Mouse (Mus musculus) T-helper 17 cell (primary cell): Measurements from ENCODE around the gene Ddx43.
"Not testable (repeated sequence)": the region's sequence is repeated elsewhere in the genome, so short reads cannot be mapped to it uniquely, and the experiment has no call there.

ENCODE experiments used
- in situ Hi-C, 2 experiments: fragments of 300-600 bp; cut with MboI, MseI; formaldehyde crosslinking; loops; 1 replicate in 1 of 2; 2 replicates in 1 of 2; pipeline ENCODE4 v1.15.1; 2025; ENCODE audit warnings: high pct_unique_total_duplicates in 2 of 2

Gene Ddx43

DNA sequence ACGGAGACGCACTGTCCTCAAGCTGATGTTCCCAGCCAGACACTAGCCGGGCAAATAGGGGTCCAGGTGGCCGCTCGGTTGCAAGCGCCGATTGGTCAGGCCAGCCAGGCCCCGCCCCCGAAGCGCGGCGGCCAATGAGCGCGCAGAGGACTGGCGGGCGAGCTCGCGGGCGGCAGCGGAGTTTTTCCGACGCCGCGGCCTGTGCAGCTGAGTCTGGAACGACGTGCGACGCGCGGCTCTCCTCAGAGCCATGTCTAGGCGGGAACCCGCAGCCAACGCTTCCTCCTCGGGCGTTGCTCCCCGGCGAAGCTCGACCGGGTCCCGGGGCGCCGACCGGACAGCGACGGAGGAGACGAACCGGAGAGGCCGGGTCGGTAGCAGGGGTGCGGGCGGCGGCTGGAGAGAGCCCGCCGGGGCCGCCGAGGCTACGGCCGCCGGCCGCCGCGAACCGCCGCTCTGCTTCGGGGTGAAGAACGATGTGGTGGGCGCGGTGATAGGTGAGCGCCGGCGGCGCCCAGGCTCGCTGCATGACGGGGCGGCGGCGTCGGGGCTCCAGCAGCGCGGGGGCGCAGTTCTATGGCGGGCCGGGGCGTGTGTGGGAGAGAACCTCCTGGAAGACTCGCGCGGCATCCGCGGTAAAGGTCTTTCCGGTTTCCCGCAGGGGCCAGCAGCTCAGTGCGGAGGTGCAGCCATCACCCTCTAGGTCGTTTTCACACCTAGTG, at the start of gene Ddx43:
Gene Ddx43, plus strand, starts transcription at position 148 of the 722 bp plus-strand sequence.
- in situ Hi-C loops: no loop called here

- in situ Hi-C loops: loop anchor here in 1 of 2 experiments (5.0 kb wide), 1 partner anchor 55 kb away; no protein-coding TSS in a partner anchor
Observed at GRCm38 (mm10) chr9:78347004-78347403, 48.6 kb upstream of the Ddx43 start.

DNA sequence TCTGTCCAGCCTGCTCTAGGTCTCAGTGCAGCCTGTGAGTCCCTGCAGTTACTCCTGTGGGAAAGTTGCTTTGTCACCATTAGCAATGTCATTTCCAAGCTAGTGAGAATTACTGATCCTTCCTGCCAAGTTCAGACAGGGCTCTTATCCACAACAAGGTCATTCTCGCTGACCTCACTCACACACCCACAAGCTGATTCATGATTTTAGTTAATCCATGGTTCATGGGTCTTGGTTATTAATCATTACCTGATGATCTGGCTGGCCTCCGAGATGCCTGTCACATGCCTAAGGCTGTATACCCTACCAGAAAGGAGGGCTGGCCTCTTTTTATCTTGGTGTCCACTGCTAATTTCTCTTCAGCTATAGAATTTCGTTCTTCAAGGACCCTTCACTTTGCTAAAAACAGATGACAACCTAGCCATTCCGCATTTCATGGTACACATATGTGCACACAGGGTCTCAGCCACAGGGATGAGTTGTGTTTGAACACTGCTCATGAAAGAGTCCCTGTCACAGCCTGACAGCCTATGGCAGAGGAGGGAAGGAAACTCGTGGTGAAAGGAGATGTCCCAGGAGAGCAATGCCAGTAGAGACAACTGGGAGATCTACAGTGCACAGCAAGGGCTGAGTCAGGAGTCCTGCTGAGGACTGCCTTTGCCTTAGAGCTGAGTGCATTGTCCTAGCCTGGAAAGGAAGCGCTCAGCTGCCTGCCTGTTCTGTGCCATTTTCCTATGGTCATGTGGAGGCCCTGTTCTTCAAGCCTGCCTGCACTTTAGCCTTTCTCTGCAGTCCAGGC, 47.2 kb upstream of the Ddx43 start:
- in situ Hi-C loops: loop anchor here in 1 of 2 experiments (5.0 kb wide), 1 partner anchor 56 kb away; no protein-coding TSS in a partner anchor

DNA sequence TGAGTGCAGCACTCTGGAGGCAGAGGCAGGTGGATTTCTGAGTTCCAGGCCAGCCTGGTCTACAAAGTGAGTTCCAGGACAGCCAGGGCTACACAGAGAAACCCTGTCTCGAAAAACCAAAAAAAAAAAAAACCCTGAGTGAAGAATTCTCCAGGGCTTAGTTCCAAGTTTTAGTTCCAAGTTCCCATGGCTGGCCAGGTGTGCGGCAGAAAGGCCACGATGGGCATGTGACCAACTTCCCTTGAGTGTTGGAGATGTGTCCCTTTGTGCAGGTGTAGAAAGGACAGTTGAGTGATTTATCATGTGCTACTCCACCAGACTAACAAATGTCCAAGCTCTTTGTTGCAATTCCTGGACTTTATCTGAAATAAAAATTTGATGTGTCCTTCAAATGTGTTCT, 46.4 kb upstream of the Ddx43 start:
- in situ Hi-C loops: loop anchor here in 1 of 2 experiments (5.0 kb wide), 1 partner anchor 57 kb away; no protein-coding TSS in a partner anchor

DNA sequence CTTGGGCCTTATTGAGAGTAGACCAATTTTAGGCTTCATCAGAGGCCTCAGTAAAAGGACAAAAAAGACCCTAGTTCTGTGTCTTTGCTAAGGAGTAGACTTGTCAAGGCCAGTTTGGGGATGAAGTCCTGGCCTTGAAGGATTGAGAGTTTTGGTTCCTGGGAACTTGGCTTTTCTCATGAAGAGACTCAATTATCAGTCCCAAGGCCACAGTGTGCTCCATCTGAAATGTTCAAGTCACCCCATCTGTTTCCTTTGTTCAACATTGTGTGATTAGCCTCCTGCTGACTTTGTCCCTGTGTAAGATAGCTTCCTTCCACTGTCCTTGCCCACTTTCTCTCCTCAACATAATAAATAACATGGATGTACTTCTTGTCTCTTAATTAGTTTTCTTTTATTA, 45.6 kb upstream of the Ddx43 start:
- in situ Hi-C loops: loop anchor here in 1 of 2 experiments (10.0 kb wide), 1 partner anchor 195 kb away; no protein-coding TSS in a partner anchor

DNA sequence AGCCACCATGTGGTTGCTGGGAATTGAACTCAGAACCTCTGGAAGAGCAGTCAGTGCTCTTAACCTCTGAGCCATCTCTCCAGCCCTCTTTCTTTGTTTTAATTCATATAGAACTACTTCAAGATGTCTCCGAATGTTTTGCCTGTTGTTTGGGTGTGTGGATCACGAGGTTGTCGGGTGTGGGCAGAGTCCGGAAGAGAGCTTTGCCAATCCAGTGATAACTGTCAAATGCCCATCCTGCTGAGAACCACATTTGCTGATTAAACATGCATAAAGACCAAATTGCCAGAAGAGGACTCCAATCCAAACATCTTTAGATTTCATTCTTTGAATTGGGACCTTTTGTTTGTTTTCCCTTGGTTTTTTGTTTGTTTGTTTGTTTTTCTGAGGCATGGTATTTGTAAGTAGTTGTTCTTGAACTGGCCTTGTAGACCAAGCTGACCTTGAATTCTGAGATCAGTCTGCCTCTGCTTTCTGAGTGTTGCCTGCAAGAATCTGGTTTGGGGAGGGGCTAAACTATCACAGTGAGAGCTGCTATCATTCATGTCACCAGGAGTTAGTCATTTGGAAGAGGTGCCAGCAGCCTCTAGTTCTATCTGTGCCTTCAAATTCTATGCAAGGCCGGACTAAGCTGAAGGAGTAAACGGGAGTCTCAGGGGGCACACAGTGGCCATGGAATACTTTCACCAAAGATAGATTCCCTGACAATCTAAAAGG, 43.9 kb upstream of the Ddx43 start:
- in situ Hi-C loops: loop anchor here in 1 of 2 experiments (10.0 kb wide), 1 partner anchor 193 kb away; no protein-coding TSS in a partner anchor

DNA sequence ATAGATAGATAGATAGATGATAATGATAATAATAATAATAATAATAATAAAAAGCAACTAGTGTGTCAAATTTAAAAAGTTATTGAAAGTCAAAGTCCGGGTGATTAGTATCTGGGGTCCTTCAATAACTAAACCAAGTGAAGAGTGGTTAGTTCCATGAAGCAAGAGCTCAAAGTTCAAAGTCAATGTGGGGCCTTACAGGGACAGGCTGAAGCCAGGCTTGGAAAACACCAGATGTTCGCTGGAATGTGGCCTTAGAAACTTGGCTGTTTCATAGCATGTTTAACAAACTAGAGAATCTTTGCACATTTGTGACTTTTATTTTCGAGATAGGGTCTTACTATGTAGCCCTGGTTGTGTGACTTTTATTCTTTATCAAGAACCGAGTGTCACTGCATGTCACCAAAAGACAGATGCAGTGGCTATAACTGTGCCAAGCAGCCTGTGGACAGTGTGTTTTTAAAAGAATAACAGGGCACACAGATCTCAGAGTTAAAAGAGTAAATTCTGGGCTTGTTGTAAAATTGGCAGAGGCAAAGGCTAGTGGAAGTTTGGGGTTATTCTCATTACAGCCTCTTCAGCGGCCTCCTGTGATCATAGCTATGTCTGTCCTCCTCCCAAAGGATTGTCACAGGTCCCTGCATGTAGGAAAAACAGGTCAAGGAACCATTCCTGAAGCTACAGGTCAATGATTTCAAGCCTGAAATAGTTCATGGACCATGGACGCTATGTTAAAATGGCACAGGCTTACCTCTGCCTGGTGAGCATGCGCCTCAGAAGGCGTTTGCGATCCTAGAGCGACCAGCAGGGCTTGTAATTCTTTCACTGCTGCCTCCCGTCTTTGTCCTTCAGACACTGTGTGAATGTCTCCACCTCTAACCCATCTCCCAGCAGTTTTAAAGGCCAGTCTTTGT, 40.7 kb upstream of the Ddx43 start:
- in situ Hi-C loops: loop anchor here in 1 of 2 experiments (10.0 kb wide), 1 partner anchor 190 kb away; no protein-coding TSS in a partner anchor

DNA sequence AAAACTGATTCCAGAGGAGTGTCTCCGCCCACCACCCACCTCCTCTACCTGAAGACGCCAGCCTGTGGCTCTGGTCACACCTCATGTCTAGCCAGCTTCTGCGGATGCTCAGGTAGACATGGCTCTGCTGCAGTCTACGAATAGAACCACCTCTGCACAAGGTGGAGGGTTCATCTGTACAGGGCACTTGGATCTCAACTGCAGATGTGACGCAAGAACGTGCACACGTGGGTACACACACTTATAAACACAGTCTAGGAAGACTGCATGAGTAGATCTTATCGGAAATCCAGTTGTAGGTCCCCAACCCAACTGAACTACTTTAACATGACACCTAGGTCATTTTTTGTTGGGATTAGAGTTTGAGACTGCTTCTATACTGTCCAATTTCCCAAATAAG, 40.0 kb upstream of the Ddx43 start, which contains the start of gene Gsta2:
Gene Gsta2, minus strand, starts transcription at position 178 of the 400 bp plus-strand sequence.
- in situ Hi-C loops: loop anchor here in 1 of 2 experiments (10.0 kb wide), 1 partner anchor 189 kb away; no protein-coding TSS in a partner anchor

DNA sequence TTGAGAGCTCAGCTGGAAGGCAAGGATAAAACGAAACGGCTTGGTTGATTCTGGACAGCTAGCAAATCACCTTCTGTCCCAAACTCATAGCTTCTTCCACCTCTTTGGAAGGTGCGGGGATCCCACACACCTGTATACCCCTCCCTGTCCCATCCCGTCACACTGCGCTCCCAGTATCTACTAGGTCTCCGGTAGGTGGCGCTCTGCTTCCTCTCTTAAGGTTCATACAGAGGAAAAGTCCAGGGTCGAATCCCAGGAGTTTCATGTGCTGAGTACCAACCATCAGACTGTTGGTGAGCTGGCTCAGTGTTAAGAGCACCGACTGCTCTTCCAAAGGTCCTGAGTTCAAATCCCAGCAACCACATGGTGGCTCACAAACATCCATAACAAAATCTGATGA, 37.5 kb upstream of the Ddx43 start:
- in situ Hi-C loops: loop anchor here in 1 of 2 experiments (10.0 kb wide), 1 partner anchor 187 kb away; no protein-coding TSS in a partner anchor

GRCm38 (mm10) chr9:78359750-78360483, 35.7 kb upstream of the Ddx43 start:
- in situ Hi-C loops: loop anchor here (5.0 to 10.0 kb wide), 2 partner anchors 113 to 185 kb away; no protein-coding TSS in a partner anchor

- in situ Hi-C loops: loop anchor here in 1 of 2 experiments (5.0 kb wide), 1 partner anchor 113 kb away; no protein-coding TSS in a partner anchor
Observed at GRCm38 (mm10) chr9:78360484-78360872, 35.1 kb upstream of the Ddx43 start.

DNA sequence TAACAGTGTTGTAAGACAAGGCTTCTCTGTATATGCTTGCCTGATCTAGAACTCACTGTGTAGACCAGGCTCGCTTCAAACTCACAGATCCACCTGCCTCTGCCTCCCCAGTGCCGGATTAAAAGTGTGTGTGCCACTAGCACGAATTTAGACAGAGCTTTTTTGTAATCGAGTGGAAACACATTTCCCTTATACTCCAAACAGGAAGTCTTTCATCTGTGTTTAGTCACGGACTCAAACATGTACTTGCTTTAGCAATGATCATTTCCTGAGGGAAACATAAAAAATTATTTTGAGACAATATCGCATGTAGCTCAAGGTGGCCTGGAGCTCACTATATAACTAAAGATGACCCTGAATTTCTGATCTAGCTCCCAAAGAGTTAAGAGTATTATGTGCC, 32.2 kb upstream of the Ddx43 start:
- in situ Hi-C loops: loop anchor here in 1 of 2 experiments (5.0 kb wide), 1 partner anchor 116 kb away; no protein-coding TSS in a partner anchor

- in situ Hi-C loops: loop anchor here in 1 of 2 experiments (5.0 kb wide), 1 partner anchor 117 kb away; no protein-coding TSS in a partner anchor
Observed at GRCm38 (mm10) chr9:78364701-78365100, 30.9 kb upstream of the Ddx43 start.

- in situ Hi-C loops: no loop called here
Observed at GRCm38 (mm10) chr9:78365850-78366544, 29.6 kb upstream of the Ddx43 start.

- in situ Hi-C loops: not testable (repeated sequence)
Observed at GRCm38 (mm10) chr9:78367959-78368358, 27.6 kb upstream of the Ddx43 start, which contains the start of gene Dppa5a. Gene Dppa5a (minus strand): TSS chr9:78368177.

GRCm38 (mm10) chr9:78368671-78369293, 26.8 kb upstream of the Ddx43 start:
- in situ Hi-C loops: no loop called here

DNA sequence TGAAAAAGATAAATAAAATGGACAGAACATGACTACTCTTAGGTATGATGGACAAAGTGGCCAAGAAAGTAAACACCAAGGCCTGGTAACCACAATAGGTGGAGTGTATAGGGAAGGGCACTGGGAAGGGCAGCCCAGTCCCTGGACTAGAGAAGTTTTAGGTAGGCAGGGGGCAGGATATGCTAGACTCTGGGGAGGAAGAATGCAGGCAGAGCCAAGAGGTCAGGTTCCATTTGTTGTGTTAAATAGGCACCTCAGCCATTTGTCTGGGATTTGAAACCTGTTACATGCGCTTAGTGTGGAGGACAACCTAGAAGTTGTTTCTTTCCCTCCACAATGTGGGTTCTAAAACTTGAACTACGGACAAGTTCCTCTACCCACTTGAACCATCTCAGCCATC, 26.2 kb upstream of the Ddx43 start:
- in situ Hi-C loops: no loop called here

DNA sequence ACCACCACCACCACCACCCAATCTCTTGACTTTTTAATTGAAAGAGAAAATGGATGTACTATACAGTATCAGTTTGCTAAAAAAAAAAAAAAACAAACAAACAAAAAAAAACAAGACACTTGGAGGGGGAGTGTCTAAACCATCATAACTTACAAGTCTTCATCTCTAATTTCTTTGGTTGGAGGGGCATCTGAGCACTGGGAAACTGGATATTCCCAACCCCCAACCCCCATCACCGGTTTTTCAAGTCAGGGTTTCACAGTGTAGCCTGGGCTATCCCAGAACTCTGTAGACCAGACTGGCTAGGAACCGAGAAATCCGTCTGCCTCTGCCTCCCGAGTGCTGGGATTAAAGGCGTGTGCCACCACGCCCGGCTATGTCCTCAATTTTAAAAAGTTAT, 25.8 kb upstream of the Ddx43 start:
- in situ Hi-C loops: no loop called here
